ENCODE assay signal across 8 mouse cellular contexts in genomic region chr17:83322621-83323335, GRCm38 (mm10). TPM values are rescaled to one million over a fixed set of nuclear protein-coding genes. Genes with fewer than 3 reads are reported as not detected.
DNase-seq lines count a peak whose midpoint lies in the region; ATAC-seq and TF ChIP-seq lines count a peak whose summit lies in the region.

No protein-coding gene starts in this region.

- peaks cover 8% of the 10 kb centered on the region; the same call in 1 of the 2 replicates for H3K9me3 ChIP-seq in embryonic facial prominence, embryonic 14.5 days (ENCODE audit: control insufficient read depth, low read length)
- H3K9me3 ChIP-seq in heart, embryonic 11.5 days (replicated peaks; ENCODE audit: control insufficient read depth, low read length) = no peaks in the 10 kb centered on the region; the same call in 1 of the 2 replicates
- H3K9me3 ChIP-seq in kidney, embryonic 15.5 days (replicated peaks) = no peaks in the 10 kb centered on the region

- peaks cover 20% of the 10 kb centered on the region for H3K4me1 ChIP-seq in embryonic facial prominence, embryonic 14.5 days (ENCODE audit: control insufficient read depth, insufficient read depth, low read length)
- peaks cover 24% of the 10 kb centered on the region for H3K4me1 ChIP-seq in heart, embryonic 11.5 days (ENCODE audit: control insufficient read depth, insufficient read depth, low read length)
- peaks cover 30% of the 10 kb centered on the region for H3K4me1 ChIP-seq in kidney, embryonic 15.5 days
- peaks cover 8% of the 10 kb centered on the region for H3K4me1 ChIP-seq in liver, adult 2 months (ENCODE audit: control insufficient read depth, insufficient read depth, low read length)

- TF ChIP-seq CTCF in liver, adult 2 months (IDR thresholded peaks at IDR 0.05; ENCODE audit: low read depth, low read length) = no peak

- no peaks in the 10 kb centered on the region for H3K36me3 ChIP-seq in embryonic facial prominence, embryonic 14.5 days (ENCODE audit: control insufficient read depth, insufficient read depth, low read length)
- no peaks in the 10 kb centered on the region for H3K36me3 ChIP-seq in heart, embryonic 11.5 days (ENCODE audit: control insufficient read depth, insufficient read depth, low read length)
- H3K36me3 ChIP-seq in kidney, embryonic 15.5 days = no peaks in the 10 kb centered on the region
- H3K36me3 ChIP-seq in liver, adult 2 months (ENCODE audit: control insufficient read depth, insufficient read depth, low read length) = no peaks in the 10 kb centered on the region
- no peaks in the 10 kb centered on the region for H3K36me3 ChIP-seq in myocyte (ENCODE audit: control insufficient read depth, insufficient read depth)

- peak overlapping the region; percentile 56 for H3K4me2 ChIP-seq in embryonic facial prominence, embryonic 14.5 days (ENCODE audit: low read depth, low read length)
- peak overlapping the region; percentile 65 for H3K4me2 ChIP-seq in heart, embryonic 11.5 days
- peak overlapping the region; percentile 53 for H3K4me2 ChIP-seq in kidney, embryonic 15.5 days
- H3K4me2 ChIP-seq in myocyte (ENCODE audit: low read depth) = peak overlapping the region; percentile 79

- H3K4me3 ChIP-seq in embryonic facial prominence, embryonic 14.5 days (ENCODE audit: low read depth, low read length) = peak overlapping the region; percentile 19
- H3K4me3 ChIP-seq in heart, embryonic 11.5 days (ENCODE audit: low read depth, low read length) = peak overlapping the region; percentile 11; the same call in 1 of the 2 replicates
- peak overlapping the region; percentile 28 for H3K4me3 ChIP-seq in kidney, embryonic 15.5 days (replicated peaks)
- peak overlapping the region; percentile 8; the same call in 1 of the 2 replicates for H3K4me3 ChIP-seq in liver, adult 2 months (ENCODE audit: insufficient read depth, low read depth, low read length)
- H3K4me3 ChIP-seq in myocyte = peak overlapping the region; percentile 13

- peak overlapping the region; percentile 85 for H3K27ac ChIP-seq in embryonic facial prominence, embryonic 14.5 days (replicated peaks; ENCODE audit: low read depth, low read length)
- H3K27ac ChIP-seq in heart, embryonic 11.5 days (ENCODE audit: low read depth, low read length) = peak overlapping the region; percentile 36
- H3K27ac ChIP-seq in kidney, embryonic 15.5 days = peak overlapping the region; percentile 88
- peak overlapping the region; percentile 74 for H3K27ac ChIP-seq in liver, adult 2 months (replicated peaks; ENCODE audit: insufficient read depth, low read depth, low read length)

- H3K9ac ChIP-seq in embryonic facial prominence, embryonic 14.5 days (ENCODE audit: low read depth, low read length) = peak overlapping the region; percentile 50
- H3K9ac ChIP-seq in heart, embryonic 11.5 days (ENCODE audit: low read depth, low read length) = peak overlapping the region; percentile 18; the same call in 1 of the 2 replicates
- peak overlapping the region; percentile 37; the same call in 1 of the 2 replicates for H3K9ac ChIP-seq in kidney, embryonic 15.5 days
- H3K9ac ChIP-seq in liver, adult 2 months (ENCODE audit: low read depth, low read length) = no peak overlapping the region; the same call in 1 of the 2 replicates

- no peaks in the 10 kb centered on the region for H3K27me3 ChIP-seq in embryonic facial prominence, embryonic 14.5 days (replicated peaks; ENCODE audit: control insufficient read depth, insufficient read depth, low read length)
- no peaks in the 10 kb centered on the region for H3K27me3 ChIP-seq in heart, embryonic 11.5 days (ENCODE audit: control insufficient read depth, insufficient read depth, low read length)
- H3K27me3 ChIP-seq in kidney, embryonic 15.5 days = no peaks in the 10 kb centered on the region
- H3K27me3 ChIP-seq in liver, adult 2 months (ENCODE audit: control insufficient read depth, insufficient read depth, low read length) = no peaks in the 10 kb centered on the region
- no peaks in the 10 kb centered on the region for H3K27me3 ChIP-seq in myocyte (ENCODE audit: control insufficient read depth, insufficient read depth, insufficient read length)

- no peaks in the 10 kb centered on the region for H3K79me2 ChIP-seq in liver, adult 2 months (ENCODE audit: control insufficient read depth, insufficient read depth, low read length)
- no peaks in the 10 kb centered on the region for H3K79me2 ChIP-seq in myocyte (ENCODE audit: control insufficient read depth, insufficient read depth)

- ATAC-seq in embryonic facial prominence, embryonic 14.5 days (ENCODE audit: low read depth) = peak; percentile 66
- peak; percentile 64; the same call in 1 of the 2 replicates for ATAC-seq in heart, embryonic 11.5 days (replicated peaks; ENCODE audit: insufficient number of reproducible peaks, low FRiP score, low TSS enrichment)
- ATAC-seq in kidney, embryonic 15.5 days (replicated peaks; ENCODE audit: low FRiP score) = peak; percentile 78

- WGBS in embryonic facial prominence, embryonic 14.5 days = 3% methylated on average over 24 of the region's 25 CpGs
- 6% methylated on average over 25 of the region's 25 CpGs for WGBS in heart, embryonic 11.5 days (ENCODE audit: insufficient replicate concordance)
- WGBS in kidney, embryonic 15.5 days = 11% methylated on average over 25 of the region's 25 CpGs
- WGBS in liver, adult 2 months = 4% methylated on average over 25 of the region's 25 CpGs

- no peak for TF ChIP-seq POLR2A in liver, adult 2 months (IDR thresholded peaks at IDR 0.05; ENCODE audit: extremely low read depth, insufficient read depth, low read length)
- no peak for TF ChIP-seq POLR2A in myocyte (IDR thresholded peaks at IDR 0.05; ENCODE audit: insufficient read length, low read depth)

- H3ac ChIP-seq in myocyte (ENCODE audit: control insufficient read depth, insufficient read length) = no peak overlapping the region

- peak; percentile 50 for DNase-seq in layer of hippocampus, adult 11-12 months (ENCODE audit: low spot score)
- no peak for DNase-seq in layer of hippocampus, adult 9-10 months (ENCODE audit: low spot score)
- peak; percentile 87 for DNase-seq in embryonic facial prominence, embryonic 14.5 days (ENCODE audit: low spot score)
- DNase-seq in liver, adult 2 months (ENCODE audit: extremely low read depth, low read depth, low spot score) = peak; percentile 90
- DNase-seq in yolk sac, embryonic 10.5 days (ENCODE audit: low spot score) = peak; percentile 80

TF ChIP-seq in myocyte, 11 proteins besides CTCF, POLR2A, EP300 and RAD21:
- TF ChIP-seq SRF (IDR thresholded peaks at IDR 0.05; ENCODE audit: control insufficient read depth, insufficient read length, low read depth) (no peak), E2F4 (IDR thresholded peaks at IDR 0.05; ENCODE audit: insufficient read depth) (no peak), CEBPB (IDR thresholded peaks at IDR 0.05; ENCODE audit: insufficient read depth, poor library complexity, severe bottlenecking) (no peak), MYOG (IDR thresholded peaks at IDR 0.05; ENCODE audit: control insufficient read depth in 1 of 3, insufficient read depth in 1 of 3, insufficient read length in 2 of 3, low read depth in 2 of 3) (no peak), TCF3 (IDR thresholded peaks at IDR 0.05; ENCODE audit: insufficient read length, low read depth) (no peak), MAX (IDR thresholded peaks at IDR 0.05; ENCODE audit: low read depth) (no peak), USF1 (IDR thresholded peaks at IDR 0.05; ENCODE audit: low read depth) (no peak), MYOD1 (IDR thresholded peaks at IDR 0.05; ENCODE audit: control insufficient read depth in 1 of 3, insufficient read length in 2 of 3, low read depth in 2 of 3) (no peak), TCF12 (IDR thresholded peaks at IDR 0.05; ENCODE audit: insufficient read depth, poor library complexity, severe bottlenecking) (no peak), POLR2AphosphoS2 (IDR thresholded peaks at IDR 0.05; ENCODE audit: insufficient read length, low read depth) (no peak), REST (IDR thresholded peaks at IDR 0.05; ENCODE audit: insufficient read depth, insufficient read length) (no peak)

RNA-seq across cellular contexts. Expression of gene Eml4, which starts 28.0 kb away (rescaled TPM):
- 35.3 and 40.0 TPM in 2 replicates for polyA plus RNA-seq in embryonic facial prominence, embryonic 14.5 days (2014; fragmentation: Nextera tagmentation; extraction: Ambion mirVana)
- 24.4 and 35.0 TPM in 2 replicates for polyA plus RNA-seq in heart, embryonic 11.5 days (2014; fragmentation: Nextera tagmentation; extraction: Ambion mirVana)
- polyA plus RNA-seq in kidney, embryonic 15.5 days (2015; fragmentation: Nextera tagmentation; extraction: Ambion mirVana) = 35.6 and 37.3 TPM in 2 replicates
- 8.1 and 8.9 TPM in 2 replicates for total RNA-seq in liver, adult 2 months (2014; rRNA removed)
- 3.2 and 4.1 TPM in 2 replicates for polyA plus RNA-seq in liver, adult 2 months (2012; rRNA removed)
- 4.2 TPM for polyA plus RNA-seq in myocyte (2012; fragmentation: generic; extraction: Trizol)

Comparison
In these comparisons a context has a peak if more than half of its experiments do, and no peak if none do; other contexts are left out.
1. H3K27ac ChIP-seq: peak in every context shown above with its lines; median percentile 88 in kidney, embryonic 15.5 days; 85 in embryonic facial prominence, embryonic 14.5 days; 74 in liver, adult 2 months; 36 in heart, embryonic 11.5 days.